Mouse (Mus musculus) left cerebral cortex, adult 11 months (tissue): ENCODE data around the gene Crybb1.

Experiments used
- DNase-seq: peaks from one replicate; pipeline ENCODE4 v3.0.0; 2022; ENCODE audit warnings: low spot score

Crybb1 gene

DNA sequence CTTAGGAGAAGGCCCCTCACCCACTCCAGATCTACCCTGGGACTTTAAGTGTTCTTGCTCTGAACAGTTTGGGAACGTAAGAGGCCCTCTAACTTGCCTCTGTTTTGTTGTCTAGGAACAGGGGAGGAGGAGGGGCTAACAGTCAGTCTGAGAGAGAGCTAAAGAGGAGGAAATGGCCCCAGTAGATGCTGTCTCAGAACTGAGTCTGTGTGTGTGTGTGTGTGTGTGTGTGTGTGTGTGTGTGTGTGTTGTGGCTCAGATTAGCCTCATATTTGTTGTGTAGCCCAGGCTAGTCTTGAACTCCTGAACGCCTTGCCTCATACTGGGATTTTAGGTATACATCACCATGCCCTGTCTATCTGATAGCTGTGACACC, 31.0 kb downstream of the Crybb1 start:
- DNase-seq, result no peak

DNA sequence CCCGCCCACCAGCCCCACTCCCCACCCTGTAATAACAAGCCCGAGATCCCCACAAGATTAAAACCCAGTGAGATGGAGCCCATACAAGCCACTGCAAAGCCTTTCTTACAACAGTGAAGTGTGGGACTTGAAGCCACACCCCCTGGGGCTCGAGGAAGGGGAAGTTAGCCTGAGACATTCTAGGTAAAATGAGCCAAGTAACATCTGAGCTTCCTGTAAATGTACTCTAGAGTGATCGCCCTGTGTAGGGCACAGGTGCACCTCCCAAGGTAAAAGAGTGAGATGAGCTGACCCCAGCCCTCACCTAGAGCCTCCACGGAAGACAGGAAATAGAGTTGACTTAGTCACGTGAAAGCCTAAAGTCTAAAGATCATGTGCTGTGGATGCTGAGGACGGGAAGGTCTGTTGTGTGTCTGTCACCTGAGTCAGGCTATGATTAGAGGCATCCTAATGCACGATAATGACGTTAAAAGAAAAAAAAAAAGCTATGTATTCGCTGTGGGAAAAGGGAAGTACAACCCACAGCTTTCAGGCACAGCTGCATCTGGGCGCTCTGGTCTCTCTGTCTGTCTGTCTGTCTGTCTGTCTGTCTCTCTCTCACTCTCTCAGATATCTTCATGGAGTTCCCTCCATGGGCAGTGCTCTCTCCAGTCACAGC, 31.5 kb downstream of the Crybb1 start:
- DNase-seq, result no peak

DNA sequence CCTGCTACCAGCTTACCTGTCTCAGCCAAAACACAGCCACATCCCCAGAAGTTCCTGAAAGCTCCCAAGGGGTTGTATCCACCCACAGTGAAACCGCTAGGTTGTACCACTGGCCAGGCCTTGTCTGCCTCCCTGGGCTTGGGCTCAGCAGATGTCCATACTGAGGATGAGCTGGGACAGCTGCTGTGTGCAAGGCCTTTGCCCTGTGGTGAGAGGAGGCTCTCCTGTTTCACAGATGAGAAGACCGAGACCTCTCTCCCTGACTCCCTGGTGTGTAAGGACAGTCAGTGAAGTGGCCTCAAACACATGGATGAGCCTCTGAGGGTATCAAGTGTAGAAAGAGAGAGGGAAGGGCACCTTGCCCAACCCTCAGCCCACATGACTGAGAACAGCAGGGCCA, 32.0 kb downstream of the Crybb1 start:
- DNase-seq, result no peak

DNA sequence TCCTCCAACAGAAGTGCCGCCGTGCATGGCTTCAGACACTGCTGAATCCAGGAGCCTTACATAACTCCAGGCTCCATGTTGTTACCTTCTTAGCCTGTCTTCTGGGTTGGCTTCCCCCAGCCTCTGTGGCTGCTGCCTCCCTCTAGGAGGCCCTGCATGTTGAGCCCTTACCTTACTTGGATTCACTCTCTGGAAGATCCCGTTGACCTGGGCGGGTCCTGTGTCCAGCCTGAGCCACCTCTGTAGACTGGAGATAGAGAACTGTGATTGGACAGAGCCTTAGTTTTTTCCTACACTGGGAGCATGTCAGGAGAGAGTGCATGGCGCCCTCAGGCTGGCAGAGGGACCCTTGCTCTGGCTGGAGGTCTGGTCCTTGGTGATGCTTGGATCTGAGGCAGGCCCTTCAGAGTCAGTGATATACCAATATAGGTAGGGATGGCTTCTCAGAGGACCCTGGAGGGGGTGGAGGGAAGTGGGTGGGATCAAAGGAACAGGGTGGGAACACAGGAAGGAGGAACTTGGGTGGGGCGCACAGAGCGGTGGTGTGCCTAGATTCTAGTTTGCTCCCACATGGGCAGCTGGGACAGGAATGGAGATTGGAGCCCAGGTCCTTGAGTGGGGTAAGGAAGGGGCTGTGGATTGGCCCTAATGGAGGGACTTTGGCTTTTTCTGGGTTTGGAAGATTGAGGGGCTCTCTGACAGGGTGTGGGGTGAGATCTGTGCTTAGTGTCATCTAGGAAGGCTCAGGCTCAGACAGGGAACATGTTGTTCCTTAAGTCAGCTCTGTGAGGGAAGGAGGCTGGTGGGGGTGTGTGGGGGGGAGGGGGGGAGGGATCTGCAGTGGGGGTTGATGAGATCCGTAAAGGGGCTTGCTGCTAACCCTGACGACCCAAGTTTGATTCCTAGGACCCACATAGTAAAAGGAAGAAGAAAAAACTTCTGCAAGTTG, 32.9 kb downstream of the Crybb1 start:
- DNase-seq, result no peak

DNA sequence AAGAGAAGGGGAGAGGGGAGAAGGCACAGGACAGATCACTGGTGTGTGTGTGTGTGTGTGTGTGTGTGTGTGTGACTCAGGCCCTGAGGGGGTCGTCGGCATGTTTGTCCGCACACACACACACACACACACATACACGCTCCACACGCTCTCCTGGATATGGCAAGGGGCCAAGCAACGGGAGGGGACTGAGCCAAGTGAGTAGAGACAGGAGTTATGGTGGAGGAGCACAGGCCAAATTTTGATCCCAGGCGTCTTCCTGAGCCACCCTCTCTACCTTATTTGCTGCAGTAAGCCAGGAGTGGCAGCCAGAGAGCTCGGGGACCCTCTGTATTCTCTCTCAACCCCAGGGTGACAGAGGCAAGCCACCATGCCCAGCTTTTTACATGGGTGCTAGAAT, 33.6 kb downstream of the Crybb1 start:
- no peak for DNase-seq

GRCm38 (mm10) chr5:112289819-112290535, 34.4 kb downstream of the Crybb1 start:
- no peak for DNase-seq

GRCm38 (mm10) chr5:112290536-112290880, 34.9 kb downstream of the Crybb1 start:
- no peak for DNase-seq

- no peak for DNase-seq
Measured at GRCm38 (mm10) chr5:112291866-112292265, 36.3 kb downstream of the Crybb1 start.

GRCm38 (mm10) chr5:112292343-112292980, 36.8 kb downstream of the Crybb1 start:
- DNase-seq, result no peak

DNA sequence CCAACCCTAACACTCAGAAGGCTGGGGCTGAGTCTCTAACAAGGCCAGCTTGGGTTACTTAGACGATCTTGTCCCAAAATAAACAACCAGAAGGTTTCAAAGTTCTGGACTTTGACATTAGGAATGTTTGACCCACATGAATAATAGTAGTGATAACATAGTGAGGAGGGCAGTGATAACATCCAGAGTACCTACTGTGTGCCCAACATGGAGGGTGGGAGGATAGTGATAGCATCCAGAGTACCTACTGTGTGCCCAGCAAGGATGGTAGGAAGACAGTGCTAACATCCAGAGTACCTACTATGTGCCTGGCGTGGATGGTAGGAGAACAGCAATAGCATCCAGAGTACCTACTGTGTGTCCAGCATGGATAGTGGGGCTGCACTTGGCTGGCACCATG, 38.2 kb downstream of the Crybb1 start:
- DNase-seq, result no peak

DNA sequence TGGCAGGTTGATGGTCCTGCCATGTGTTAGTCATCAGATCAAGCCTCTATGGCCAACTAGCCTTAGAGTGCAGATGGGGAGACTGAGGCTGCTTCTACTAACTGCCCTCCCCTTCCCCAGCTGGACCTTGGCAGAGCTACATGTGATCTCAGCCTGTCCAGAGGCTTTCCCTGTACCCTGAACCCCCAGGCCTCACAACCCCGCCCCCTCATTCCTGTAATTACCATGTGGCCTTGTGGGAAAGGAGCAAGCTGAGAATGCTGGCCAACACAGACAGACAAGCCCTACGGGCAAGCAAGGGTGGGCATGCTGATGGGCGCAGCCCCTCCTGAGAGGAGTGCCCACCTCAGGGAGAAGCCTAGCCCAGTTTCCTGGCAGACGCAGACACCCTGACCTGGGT, 39.1 kb downstream of the Crybb1 start:
- no peak for DNase-seq

- no peak for DNase-seq
Measured at GRCm38 (mm10) chr5:112295162-112295561, 39.5 kb downstream of the Crybb1 start.

- no peak for DNase-seq
Measured at GRCm38 (mm10) chr5:112295564-112295963, 39.9 kb downstream of the Crybb1 start.

GRCm38 (mm10) chr5:112296404-112297181, 41.0 kb downstream of the Crybb1 start:
- no peak for DNase-seq

GRCm38 (mm10) chr5:112297257-112297656, 41.6 kb downstream of the Crybb1 start:
- no peak for DNase-seq

DNA sequence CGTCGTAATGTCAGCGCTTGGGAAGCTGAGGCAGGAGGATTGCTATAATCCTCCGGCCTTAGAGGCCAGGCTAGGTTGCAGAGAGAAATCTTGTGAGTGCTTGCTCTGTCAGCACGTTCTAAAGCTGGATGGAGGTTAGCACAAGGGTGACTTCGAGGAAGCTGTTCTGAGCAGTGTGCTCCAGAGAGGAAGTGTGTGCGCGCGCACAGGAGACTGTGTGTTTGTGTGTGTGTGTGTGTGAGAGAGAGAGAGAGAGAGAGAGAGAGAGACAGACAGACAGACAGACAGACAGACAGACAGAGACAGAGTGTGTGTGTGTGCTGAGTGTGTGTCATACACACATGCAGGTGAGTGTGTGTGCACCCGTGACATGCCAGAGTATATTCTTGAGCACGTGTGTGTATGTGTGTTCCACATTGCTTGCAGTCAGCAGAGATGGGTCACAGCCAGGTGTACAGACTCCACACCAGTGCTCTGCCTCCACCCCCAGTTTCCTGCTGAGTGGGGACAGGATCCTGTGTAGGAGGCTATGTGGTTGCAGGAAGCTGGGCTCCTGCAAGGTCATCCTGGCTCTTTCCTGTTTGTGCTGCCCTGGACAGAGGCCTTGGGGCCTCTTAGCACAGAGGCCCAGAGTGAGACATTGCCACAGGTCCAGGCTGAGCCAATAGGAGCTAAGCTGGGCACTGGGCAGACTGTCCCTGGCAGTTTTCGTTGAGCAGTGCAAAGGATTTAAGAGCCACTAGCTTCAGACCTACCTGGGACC, 42.8 kb downstream of the Crybb1 start:
- DNase-seq, result no peak

- DNase-seq, result no peak
Measured at GRCm38 (mm10) chr5:112299399-112299798, 43.8 kb downstream of the Crybb1 start.

GRCm38 (mm10) chr5:112300112-112300511, 44.5 kb downstream of the Crybb1 start:
- DNase-seq, result no peak

DNA sequence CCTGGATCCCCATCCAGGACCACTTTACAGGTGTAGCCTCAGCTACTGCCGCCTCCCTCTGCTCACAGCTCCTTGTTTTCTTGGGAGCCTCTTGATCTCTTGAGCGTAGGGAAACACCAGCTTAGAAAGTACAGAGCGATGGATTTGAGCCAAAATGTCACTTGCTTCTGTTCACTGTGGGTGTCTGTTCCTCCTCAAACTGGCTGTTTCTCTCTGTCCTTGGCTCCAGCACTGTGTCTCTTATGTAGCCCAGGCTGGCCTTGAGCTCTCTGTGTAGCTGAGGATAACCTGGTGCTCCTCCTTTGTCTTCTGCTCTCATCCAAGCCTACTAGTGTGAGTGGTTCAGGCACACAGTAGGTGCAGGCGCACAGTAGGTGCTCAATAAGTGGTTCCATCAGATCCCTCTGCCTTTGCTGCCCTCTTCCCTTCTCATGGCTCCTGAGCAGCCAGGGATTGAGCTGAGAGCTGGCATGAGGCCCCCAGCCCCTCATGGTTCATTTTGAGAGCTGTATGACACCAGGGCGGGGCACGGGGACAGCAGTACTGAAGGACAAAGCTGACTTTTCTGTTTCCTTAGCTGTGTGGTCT, 45.2 kb downstream of the Crybb1 start:
- DNase-seq, result no peak

- no peak for DNase-seq
Measured at GRCm38 (mm10) chr5:112301694-112302093, 46.1 kb downstream of the Crybb1 start.
